ENCODE assay signal across 8 mouse cellular contexts in the genomic region with DNA sequence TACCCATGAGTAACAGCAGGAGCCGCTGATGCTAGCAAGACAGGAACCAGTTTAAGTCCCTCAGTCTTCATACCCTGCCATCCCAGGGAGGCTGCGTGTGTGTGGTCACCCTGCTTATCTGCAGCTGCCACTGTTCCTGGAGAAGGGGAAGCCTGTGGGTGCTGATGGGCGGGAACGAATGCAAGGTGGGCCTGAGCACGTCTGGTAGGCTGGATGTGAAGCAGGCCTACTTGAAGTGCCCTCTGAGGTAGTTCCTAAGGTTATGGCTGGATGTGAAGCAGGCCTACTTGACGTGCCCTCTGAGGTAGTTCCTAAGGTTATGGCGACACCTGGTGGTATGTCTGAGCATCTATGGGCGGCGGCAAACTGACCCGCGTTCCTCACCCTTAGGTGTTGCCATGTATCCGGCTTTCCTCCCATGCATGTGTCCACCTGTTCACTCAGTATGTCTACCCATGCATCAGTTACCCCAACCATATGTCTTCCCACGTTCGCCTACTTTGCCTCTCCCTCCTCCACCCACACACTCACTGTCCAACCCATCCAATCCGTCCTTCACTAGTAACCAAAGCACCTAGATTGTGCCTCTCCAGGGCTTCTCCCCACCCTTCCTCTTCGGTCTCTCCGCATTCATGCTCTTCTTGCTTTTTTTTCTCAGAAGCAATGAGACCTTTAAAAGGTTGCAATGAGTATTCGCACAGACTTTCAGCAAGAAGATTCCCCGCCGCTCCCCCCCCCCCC. TPM values are rescaled to one million over a fixed set of nuclear protein-coding genes. Genes with fewer than 3 reads are reported as not detected.
DNase-seq lines count a peak whose midpoint lies in the region; ATAC-seq and TF ChIP-seq lines count a peak whose summit lies in the region.

No protein-coding gene starts in this region.

- no peaks in the 10 kb centered on the region for H3K9me3 ChIP-seq in ES-Bruce4 (replicated peaks; ENCODE audit: control insufficient read depth, insufficient read depth, low read length, poor library complexity, severe bottlenecking)
- no peaks in the 10 kb centered on the region for H3K9me3 ChIP-seq in forebrain, embryonic 12.5 days
- no peaks in the 10 kb centered on the region for H3K9me3 ChIP-seq in liver, embryonic 14.5 days (ENCODE audit: control insufficient read depth, low read length)
- no peaks in the 10 kb centered on the region for H3K9me3 ChIP-seq in neural tube, embryonic 13.5 days
- H3K9me3 ChIP-seq in stomach, postnatal 0 days (ENCODE audit: control insufficient read depth, low read length), result no peaks in the 10 kb centered on the region

- peaks cover 1% of the 10 kb centered on the region for H3K4me1 ChIP-seq in ES-Bruce4 (ENCODE audit: control insufficient read depth, insufficient read depth, low read length)
- peaks cover 5% of the 10 kb centered on the region; the same call in 1 of the 2 replicates for H3K4me1 ChIP-seq in forebrain, embryonic 12.5 days
- H3K4me1 ChIP-seq in liver, embryonic 14.5 days (replicated peaks; ENCODE audit: control insufficient read depth in 2 of 2, insufficient read depth in 2 of 2, low read length in 1 of 2), result no peaks in the 10 kb centered on the region
- peaks cover 5% of the 10 kb centered on the region; the same call in 1 of the 2 replicates for H3K4me1 ChIP-seq in neural tube, embryonic 13.5 days (replicated peaks)
- H3K4me1 ChIP-seq in stomach, postnatal 0 days (replicated peaks; ENCODE audit: control insufficient read depth, insufficient read depth), result no peaks in the 10 kb centered on the region

- no peaks in the 10 kb centered on the region for H3K27me3 ChIP-seq in ES-Bruce4 (ENCODE audit: control insufficient read depth, insufficient read depth, low read length, poor library complexity, severe bottlenecking)
- H3K27me3 ChIP-seq in forebrain, embryonic 12.5 days, result peaks cover 24% of the 10 kb centered on the region
- no peaks in the 10 kb centered on the region for H3K27me3 ChIP-seq in liver, embryonic 14.5 days (ENCODE audit: control insufficient read depth, insufficient read depth, low read length)
- peaks cover 17% of the 10 kb centered on the region for H3K27me3 ChIP-seq in neural tube, embryonic 13.5 days
- no peaks in the 10 kb centered on the region for H3K27me3 ChIP-seq in stomach, postnatal 0 days (ENCODE audit: control insufficient read depth, insufficient read depth, low read length)

- 0 out of 2 replicates have a peak, but pooled peaks have one; percentile 6 for TF ChIP-seq EP300 in ES-Bruce4 (IDR thresholded peaks at IDR 0.05; ENCODE audit: insufficient read depth, low read depth, low read length)
- no peak for TF ChIP-seq EP300 in liver, embryonic 14.5 days (IDR thresholded peaks at IDR 0.05; ENCODE audit: low read depth)
- TF ChIP-seq EP300 in stomach, postnatal 0 days (optimal IDR thresholded peaks at IDR 0.05), result no peak

- intact Hi-C loops in heart, postnatal 10 days (cut with DNase I), result loop anchor here (1.0 to 5.0 kb wide), 4 partner anchors 66 to 346 kb away; a partner anchor contains a TSS

- peak; percentile 63 for ATAC-seq in forebrain, embryonic 12.5 days (ENCODE audit: low FRiP score)
- ATAC-seq in liver, embryonic 14.5 days (ENCODE audit: insufficient read depth), result no peak
- peak; percentile 83 for ATAC-seq in neural tube, embryonic 13.5 days (ENCODE audit: low read depth)
- peak; percentile 89 for ATAC-seq in stomach, postnatal 0 days (ENCODE audit: low FRiP score, low TSS enrichment)

- DNase-seq in c-Kit-positive CD71-positive TER-119-positive erythroid progenitor cells, embryonic 14.5 days (ENCODE audit: low spot score), result peak; percentile 53
- peak; percentile 86 to 93 for DNase-seq in heart, postnatal 10 days
- peak; percentile 63 to 86 for DNase-seq in kidney, postnatal 36 days
- DNase-seq in liver, embryonic 14.5 days (ENCODE audit: low read depth in 3 of 3, low spot score in 3 of 3), result peak; percentile 19 to 31 (median 26)
- peak; percentile 83 for DNase-seq in stomach, postnatal 0 days (ENCODE audit: low spot score)

- H3K4me3 ChIP-seq in ES-Bruce4 (ENCODE audit: low read depth, low read length), result peak overlapping the region; percentile 30; the same call in 1 of the 2 replicates
- H3K4me3 ChIP-seq in forebrain, embryonic 12.5 days (replicated peaks), result no peak overlapping the region
- no peak overlapping the region for H3K4me3 ChIP-seq in liver, embryonic 14.5 days (ENCODE audit: insufficient read depth in 1 of 2, low read depth in 2 of 2, low read length in 2 of 2)
- H3K4me3 ChIP-seq in neural tube, embryonic 13.5 days, result no peak overlapping the region
- H3K4me3 ChIP-seq in stomach, postnatal 0 days (ENCODE audit: low read depth, low read length), result no peak overlapping the region

- WGBS in forebrain, embryonic 12.5 days, result 24% methylated on average over 20 of the region's 20 CpGs
- WGBS in liver, embryonic 14.5 days (ENCODE audit: insufficient replicate concordance), result 16% methylated on average over 20 of the region's 20 CpGs
- 26% methylated on average over 20 of the region's 20 CpGs for WGBS in neural tube, embryonic 13.5 days
- 25% methylated on average over 20 of the region's 20 CpGs for WGBS in stomach, postnatal 0 days

- H3K27ac ChIP-seq in ES-Bruce4 (ENCODE audit: insufficient read depth, low read length), result no peak overlapping the region
- H3K27ac ChIP-seq in forebrain, embryonic 12.5 days, result no peak overlapping the region
- no peak overlapping the region for H3K27ac ChIP-seq in liver, embryonic 14.5 days
- H3K27ac ChIP-seq in neural tube, embryonic 13.5 days (replicated peaks), result no peak overlapping the region
- no peak overlapping the region for H3K27ac ChIP-seq in stomach, postnatal 0 days (replicated peaks)

- H3K36me3 ChIP-seq in ES-Bruce4 (ENCODE audit: control insufficient read depth, insufficient read depth, low read length, poor library complexity, severe bottlenecking), result no peaks in the 10 kb centered on the region
- no peaks in the 10 kb centered on the region for H3K36me3 ChIP-seq in forebrain, embryonic 12.5 days (replicated peaks)
- H3K36me3 ChIP-seq in liver, embryonic 14.5 days (replicated peaks; ENCODE audit: control insufficient read depth, insufficient read depth, low read depth), result no peaks in the 10 kb centered on the region
- H3K36me3 ChIP-seq in neural tube, embryonic 13.5 days, result no peaks in the 10 kb centered on the region
- no peaks in the 10 kb centered on the region for H3K36me3 ChIP-seq in stomach, postnatal 0 days (ENCODE audit: control insufficient read depth, insufficient read depth, low read length)

- TF ChIP-seq POLR2A in ES-Bruce4 (IDR thresholded peaks at IDR 0.05; ENCODE audit: insufficient read depth, low read length), result no peak

- H3K9ac ChIP-seq in ES-Bruce4 (ENCODE audit: low read depth, poor library complexity, severe bottlenecking), result no peak overlapping the region
- no peak overlapping the region for H3K9ac ChIP-seq in forebrain, embryonic 12.5 days
- H3K9ac ChIP-seq in liver, embryonic 14.5 days (replicated peaks), result no peak overlapping the region
- H3K9ac ChIP-seq in neural tube, embryonic 13.5 days, result no peak overlapping the region
- H3K9ac ChIP-seq in stomach, postnatal 0 days (ENCODE audit: low read length), result no peak overlapping the region

- peak; percentile 90 for TF ChIP-seq CTCF in ES-Bruce4 (IDR thresholded peaks at IDR 0.05; ENCODE audit: low read depth, low read length)
- TF ChIP-seq CTCF in liver, embryonic 14.5 days (IDR thresholded peaks at IDR 0.05; ENCODE audit: low read depth), result peak; percentile 90
- peak; percentile 97 for TF ChIP-seq CTCF in stomach, postnatal 0 days (IDR thresholded peaks at IDR 0.05; ENCODE audit: low read depth)

- H3K4me2 ChIP-seq in forebrain, embryonic 12.5 days, result no peak overlapping the region
- H3K4me2 ChIP-seq in liver, embryonic 14.5 days (ENCODE audit: low read depth), result no peak overlapping the region
- 0 out of 2 replicates have a peak overlapping the region, but pooled peaks have one; percentile 19 for H3K4me2 ChIP-seq in neural tube, embryonic 13.5 days
- H3K4me2 ChIP-seq in stomach, postnatal 0 days (replicated peaks; ENCODE audit: low read depth), result no peak overlapping the region

RNA-seq across cellular contexts. Expression of a gene that starts 30.4 kb away (rescaled TPM):
- polyA plus RNA-seq in ES-Bruce4 (2011; ENCODE audit: insufficient read depth, insufficient read length, low read depth, missing spikeins), result 24.0 and 38.3 TPM in 2 replicates
- polyA plus RNA-seq in forebrain, embryonic 12.5 days (2016; fragmentation: Nextera tagmentation; extraction: Ambion mirVana), result 8.2 and 11.5 TPM in 2 replicates
- total RNA-seq in heart, postnatal 10 days (2021), result 1 to 10 TPM; 6.1 to 6.5 TPM
- 0.19 and 1.5 TPM in 2 replicates for polyA plus RNA-seq in liver, embryonic 14.5 days (2012; rRNA removed)
- polyA plus RNA-seq in liver, embryonic 14.5 days (2014; fragmentation: Nextera tagmentation; extraction: Ambion mirVana), result 0.61 TPM in 2 replicates
- 20.0 and 25.2 TPM in 2 replicates for polyA plus RNA-seq in neural tube, embryonic 13.5 days (2015; fragmentation: Nextera tagmentation; extraction: Ambion mirVana)
- polyA plus RNA-seq in stomach, postnatal 0 days (2015; fragmentation: Nextera tagmentation; extraction: Ambion mirVana), result 2.6 and 2.9 TPM in 2 replicates

Comparison
In these comparisons a context has a peak if more than half of its experiments do, and no peak if none do; other contexts are left out.
1. DNase-seq: peak in every context shown above with its lines; median percentile 90 in heart, postnatal 10 days; 83 in stomach, postnatal 0 days; 74 in kidney, postnatal 36 days; 53 in c-Kit-positive CD71-positive TER-119-positive erythroid progenitor cells, embryonic 14.5 days; 26 in liver, embryonic 14.5 days.